Mouse (Mus musculus) right cerebral cortex, postnatal 36 days (tissue): ENCODE measurements at regions not wholly inside any gene's neighbourhood (a gene's known extent, or its start where the extent isn't known, plus 50 kb on each side); places are given as distances from the start of the nearest gene placed in this dataset.
A peak's percentile ranks its signal among the peaks of the same experiment; 100 is the strongest.

ENCODE experiments used
- DNase-seq, 2 experiments: peaks; one replicate each; pipeline ENCODE4 v3.0.0; 2022; ENCODE audit warnings: low spot score in 2 of 2, mixed read lengths in 1 of 2

- DNase-seq: no peak
These were observed 254.6 kb downstream of the 9330182O14Rik start for GRCm38 (mm10) chr15:40388806-40389205.

GRCm38 (mm10) chr15:40435156-40435555 lies 301.0 kb downstream of the 9330182O14Rik start:
- DNase-seq: no peak

- DNase-seq: no peak
These were observed 302.5 kb downstream of the 9330182O14Rik start for GRCm38 (mm10) chr15:40436688-40437087.

- DNase-seq: no peak
These were observed 305.7 kb downstream of the 9330182O14Rik start for GRCm38 (mm10) chr15:40439827-40440226.

DNA sequence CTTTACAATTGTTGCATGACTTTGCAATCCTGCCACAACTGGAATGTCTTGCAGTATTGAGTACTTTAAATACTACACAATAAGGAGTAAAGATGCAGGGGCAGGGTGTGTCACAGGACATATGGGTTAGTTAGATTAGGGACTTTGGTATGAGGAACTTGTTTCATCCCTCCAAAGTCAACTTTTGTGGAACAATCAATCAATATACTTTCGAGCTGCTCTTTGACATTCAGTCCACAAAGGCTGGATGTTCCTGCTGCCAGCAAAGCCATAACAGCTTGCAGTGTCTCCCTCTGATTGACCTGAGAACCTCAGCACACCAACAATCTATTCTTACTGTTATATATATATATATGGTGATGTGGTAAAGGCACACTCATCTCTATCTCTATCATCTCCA lies 314.5 kb downstream of the 9330182O14Rik start:
- no peak for DNase-seq

DNA sequence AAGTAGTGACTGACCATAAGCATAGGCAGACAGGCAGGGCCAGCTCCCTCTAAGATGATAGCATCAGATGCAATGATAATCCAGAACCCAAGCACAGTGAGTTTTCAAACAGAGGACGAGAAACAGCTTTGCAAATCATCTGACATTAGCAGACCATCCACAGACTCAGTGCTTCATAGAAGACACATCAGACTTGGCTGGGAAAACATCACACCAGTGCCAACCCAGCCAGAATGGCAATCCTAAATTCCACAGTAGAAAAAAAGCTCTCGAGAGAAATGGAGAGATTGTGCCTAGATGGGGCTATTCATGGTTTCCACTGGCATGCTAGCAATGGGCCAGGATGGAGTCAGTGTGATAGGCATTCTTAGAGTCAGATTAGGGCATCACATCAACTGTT lies 319.1 kb downstream of the 9330182O14Rik start:
- DNase-seq: no peak

- DNase-seq: peak in 1 of 2 experiments; percentile 6
These were observed 341.6 kb downstream of the 9330182O14Rik start for GRCm38 (mm10) chr15:40475659-40476355.

- DNase-seq: no peak
These were observed 346.2 kb downstream of the 9330182O14Rik start for GRCm38 (mm10) chr15:40480386-40480785.

- DNase-seq: no peak
These were observed 347.1 kb downstream of the 9330182O14Rik start for GRCm38 (mm10) chr15:40481239-40481638.

GRCm38 (mm10) chr15:40485997-40486396 lies 351.8 kb downstream of the 9330182O14Rik start:
- no peak for DNase-seq

DNA sequence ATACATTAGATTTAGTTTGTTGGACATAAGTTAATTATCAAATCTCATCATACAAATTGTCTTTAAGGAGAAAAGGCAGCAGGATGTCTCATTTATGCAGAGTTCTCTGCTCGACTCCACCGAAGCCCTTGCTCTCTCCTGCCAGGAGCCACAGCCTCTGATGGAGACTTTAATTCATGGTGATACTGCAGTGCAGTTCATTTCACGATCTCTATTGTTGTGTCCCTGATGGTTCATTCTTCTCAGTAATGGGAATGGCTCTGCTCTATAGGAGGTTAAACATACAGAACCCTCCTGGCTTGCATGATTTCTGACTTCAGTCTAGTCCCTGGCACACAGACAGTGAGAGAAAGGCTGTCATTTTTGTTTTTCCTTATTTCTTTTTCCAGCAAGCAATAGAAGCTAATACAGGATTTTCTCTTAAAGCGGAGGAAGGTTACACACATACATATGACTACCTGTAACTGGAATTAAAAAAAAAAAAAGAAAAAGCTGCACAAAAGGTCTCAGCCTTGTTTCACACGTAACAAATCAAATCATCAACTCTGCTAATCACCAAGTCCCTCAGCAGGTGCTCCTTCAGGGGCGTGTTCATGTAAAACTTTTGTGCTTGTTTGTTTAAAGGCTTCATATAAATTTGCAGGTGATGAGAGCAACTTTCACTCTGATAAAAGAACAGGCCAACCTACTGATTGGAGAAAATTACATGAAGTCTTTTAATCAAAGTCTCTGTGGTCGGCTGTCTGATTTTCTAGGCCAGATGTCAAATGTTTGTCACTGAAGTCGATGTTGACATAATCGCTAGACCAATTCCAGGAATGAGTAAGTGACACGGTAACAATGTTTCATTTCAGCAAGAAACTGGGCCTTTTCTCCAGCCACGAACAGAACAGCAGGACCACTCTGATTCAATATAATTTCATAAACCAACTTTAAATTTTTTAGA lies 367.3 kb downstream of the 9330182O14Rik start:
- DNase-seq: no peak

GRCm38 (mm10) chr15:40510826-40511225 lies 376.7 kb downstream of the 9330182O14Rik start:
- no peak for DNase-seq

DNA sequence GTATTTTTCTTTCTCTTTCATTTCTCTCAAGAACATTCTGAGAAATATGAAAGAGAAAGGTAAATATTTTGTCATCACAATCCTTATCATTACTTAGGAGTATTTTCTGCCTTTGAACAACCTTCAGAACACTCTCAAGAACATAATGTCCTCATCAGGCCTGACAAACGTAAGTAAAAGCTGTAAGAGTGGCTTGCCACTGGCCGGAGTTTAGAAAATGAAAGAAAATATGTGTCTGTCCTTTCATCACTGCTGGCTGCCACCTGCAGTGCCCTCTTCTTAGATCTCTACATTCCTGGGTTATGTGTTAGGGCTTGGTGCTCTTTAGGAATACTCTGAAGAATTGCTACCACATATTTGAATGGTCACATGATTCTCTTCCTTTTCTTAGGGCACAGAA lies 390.2 kb downstream of the 9330182O14Rik start:
- no peak for DNase-seq

DNA sequence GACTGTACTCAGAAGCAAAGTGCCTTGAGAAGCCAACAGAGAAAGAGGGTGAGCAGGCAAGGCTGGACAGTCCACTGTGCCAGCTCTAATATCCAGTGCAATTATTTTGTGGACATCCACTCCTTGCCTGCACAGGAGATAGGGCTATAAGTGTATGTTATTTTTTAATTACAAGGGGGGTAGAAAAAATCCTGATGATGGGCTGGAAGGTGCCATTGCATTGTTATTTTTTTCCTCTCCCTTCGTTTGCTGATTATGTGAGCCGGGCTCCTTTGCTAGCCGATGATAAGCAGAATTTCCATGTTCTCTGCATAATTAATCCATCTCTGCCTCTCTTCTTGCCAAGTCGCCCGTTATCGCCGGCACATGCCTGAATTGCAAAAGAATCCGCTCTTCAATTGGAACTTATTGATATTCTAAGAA lies 399.3 kb downstream of the 9330182O14Rik start:
- DNase-seq: no peak

DNA sequence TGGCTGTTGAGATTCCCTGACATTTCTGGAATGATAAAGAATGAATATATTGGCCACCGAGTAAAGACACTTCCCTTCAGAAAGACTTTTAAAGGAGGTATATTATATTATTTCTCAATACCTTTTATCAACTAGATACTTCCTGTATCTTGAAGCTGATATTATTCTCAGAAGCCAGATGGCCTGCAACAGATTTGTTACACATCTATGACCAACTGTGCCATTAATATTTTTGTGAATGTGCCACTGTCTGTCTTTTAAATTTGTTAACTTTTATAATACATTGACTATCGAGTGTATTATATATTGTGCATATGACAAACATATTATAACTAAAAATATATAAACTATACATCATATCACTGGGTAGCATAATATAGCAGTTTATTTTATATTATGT lies 427.5 kb downstream of the 9330182O14Rik start:
- DNase-seq: no peak

GRCm38 (mm10) chr15:40565716-40566115 lies 431.6 kb downstream of the 9330182O14Rik start:
- DNase-seq: no peak

DNA sequence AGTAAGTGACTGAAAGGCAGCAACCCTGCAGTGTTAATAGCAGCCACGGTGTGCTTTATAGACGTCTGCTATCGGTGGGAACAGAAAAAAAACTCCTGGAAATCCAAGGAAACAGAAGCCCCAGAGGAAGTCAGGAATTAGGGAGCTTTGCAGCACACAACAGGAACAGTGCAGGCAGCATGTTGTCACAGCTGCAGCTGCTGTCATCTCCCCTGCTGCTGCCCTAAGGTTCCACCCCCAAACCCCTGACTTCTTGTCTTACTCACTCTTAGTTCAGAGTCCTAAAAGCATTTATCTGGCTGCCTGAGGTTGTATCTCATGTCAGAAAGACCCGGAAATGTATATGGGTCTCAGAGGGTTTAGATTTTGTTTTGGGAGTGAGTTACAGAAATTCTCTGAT lies 432.3 kb downstream of the 9330182O14Rik start:
- no peak for DNase-seq

DNA sequence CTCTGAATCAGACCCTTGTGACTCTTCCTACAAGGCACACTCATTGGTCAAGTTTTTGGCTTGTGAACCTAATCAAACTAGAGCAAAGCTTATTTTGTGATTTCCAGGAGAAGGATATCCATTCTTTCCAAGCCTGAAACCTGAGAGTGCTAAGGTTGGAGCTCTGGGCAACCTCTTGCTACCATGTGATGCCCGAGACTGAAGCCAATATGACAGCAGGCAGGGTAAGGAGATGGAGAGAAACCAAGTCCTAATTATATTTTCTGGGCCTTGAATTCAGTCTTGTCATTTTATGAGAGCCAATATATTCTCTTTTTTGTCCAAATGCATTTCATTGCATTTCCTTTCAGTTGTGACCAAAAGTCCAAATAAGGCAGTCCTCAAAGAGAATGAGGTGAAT lies 434.5 kb downstream of the 9330182O14Rik start:
- DNase-seq: no peak
